Mouse (Mus musculus) spleen, embryonic (tissue): ENCODE measurements around the gene Cfap97d1.

Experiments
- CTCF ChIA-PET: fragments of 350-600 bp; sonication (Branson Sonifier 250); formaldehyde crosslinking; loops from one replicate; lab custom pipeline; 2022; lab: Charles Lee

Cfap97d1 gene

DNA sequence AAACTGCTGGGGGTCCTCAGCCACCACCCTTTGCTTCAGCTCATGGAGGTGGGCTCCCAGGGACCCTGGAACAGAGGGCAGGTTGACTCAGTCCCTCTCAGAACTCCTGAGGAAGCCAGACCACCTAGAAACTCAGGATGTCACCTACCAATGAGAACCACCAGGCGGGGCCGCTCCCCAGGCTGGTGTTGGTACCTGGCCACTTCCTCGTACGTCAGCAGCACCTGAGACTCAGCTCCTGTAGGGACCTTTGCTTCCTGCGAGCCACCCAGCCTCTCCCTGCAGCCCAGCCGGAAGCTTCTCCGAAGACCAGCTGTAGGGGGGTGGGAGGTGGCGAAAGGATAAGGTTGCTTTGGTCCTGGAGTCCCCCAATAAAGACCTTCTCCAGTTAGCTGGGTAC lies 24.3 kb downstream of the Cfap97d1 start:
- CTCF ChIA-PET: no interaction called here

DNA sequence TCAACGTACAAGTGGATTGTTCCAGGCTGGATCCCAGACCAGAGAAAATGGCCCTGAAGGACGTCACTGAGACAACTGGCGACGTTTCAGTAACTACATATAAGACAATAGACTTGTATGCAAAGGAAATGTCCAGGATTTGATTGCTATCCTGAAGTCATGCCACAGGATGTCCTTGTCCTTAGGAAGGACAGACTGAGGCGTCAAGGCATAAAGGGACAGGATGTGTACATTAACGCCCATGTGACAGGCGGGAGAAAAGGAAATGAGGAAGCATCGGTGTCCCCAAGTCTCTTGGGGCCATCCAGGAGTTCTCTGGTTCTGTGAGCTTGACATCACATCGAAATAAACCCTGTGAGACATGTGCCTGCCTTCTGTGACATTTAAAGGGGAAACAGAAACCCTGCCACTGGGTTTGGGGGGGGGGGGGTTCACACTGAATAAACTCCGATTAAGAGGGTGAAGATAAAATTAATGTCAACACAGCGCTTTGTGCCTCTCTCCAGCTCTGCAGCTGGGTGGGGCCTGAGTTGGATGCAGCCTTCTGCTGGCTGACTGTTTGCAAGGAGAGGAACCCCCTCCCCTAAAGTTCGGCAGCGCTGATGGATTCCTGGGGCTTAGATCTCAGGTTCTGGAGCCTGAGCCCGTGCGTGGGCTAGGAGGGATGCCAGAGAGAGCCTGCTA lies 25.0 kb downstream of the Cfap97d1 start:
- CTCF ChIA-PET: no interaction called here

DNA sequence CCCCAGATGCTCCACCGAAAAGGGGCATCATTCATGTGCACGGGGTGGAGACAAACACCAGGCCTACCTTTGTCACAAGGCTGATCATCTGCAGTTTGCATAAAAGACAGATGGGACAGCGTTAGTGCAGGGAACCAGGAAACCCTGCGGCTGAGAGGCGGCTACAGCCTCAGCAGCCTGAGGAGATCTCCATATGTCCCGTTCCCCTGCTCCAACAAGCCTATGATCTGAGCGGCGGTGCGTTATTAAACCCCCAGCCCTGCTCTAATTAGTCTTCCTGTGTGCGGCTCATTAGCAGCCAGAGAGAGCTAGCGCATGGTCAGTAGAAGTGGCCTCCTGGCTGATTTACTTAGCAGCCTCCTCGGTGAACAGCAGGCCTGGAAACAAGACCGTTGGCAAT lies 26.1 kb downstream of the Cfap97d1 start:
- CTCF ChIA-PET: no interaction called here

DNA sequence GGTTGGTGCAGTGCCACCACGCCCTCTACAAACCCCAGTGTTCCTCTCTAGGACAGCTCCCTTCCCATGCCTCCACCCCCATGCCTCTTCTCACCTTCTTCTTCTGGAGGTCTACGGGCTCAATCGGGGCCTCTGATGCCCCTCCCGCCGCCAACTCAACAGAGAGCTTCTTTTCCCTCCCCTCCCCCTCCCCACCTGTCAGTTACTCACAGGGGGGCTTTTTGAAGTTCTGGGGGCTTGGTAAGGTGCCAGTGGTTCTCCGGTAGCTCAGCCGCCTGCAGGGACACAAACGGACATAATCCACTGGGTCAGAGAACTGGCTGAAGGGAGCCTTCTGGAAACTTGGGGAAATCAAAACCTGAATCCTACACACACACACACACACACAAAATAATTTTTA lies 27.4 kb downstream of the Cfap97d1 start:
- CTCF ChIA-PET: no interaction called here

DNA sequence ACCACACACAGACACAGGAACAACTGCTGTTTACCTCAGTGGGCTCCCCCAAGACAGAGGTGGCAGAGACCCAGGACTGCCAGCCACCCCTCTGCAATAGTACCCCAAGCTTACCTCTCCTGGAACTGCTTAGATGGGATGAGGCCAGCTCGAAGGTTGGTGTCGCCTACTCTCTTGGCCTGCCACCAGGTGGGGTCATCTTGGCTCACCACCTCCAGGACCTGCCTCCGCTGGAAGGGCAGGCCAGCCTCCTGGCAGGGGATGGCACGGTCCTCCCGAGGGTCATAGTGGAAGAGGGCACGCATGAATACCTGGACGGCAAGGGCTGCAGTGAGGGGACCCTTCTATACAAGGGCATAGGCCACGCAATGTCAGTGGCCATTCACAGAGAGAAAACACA lies 29.1 kb downstream of the Cfap97d1 start:
- CTCF ChIA-PET: no interaction called here

DNA sequence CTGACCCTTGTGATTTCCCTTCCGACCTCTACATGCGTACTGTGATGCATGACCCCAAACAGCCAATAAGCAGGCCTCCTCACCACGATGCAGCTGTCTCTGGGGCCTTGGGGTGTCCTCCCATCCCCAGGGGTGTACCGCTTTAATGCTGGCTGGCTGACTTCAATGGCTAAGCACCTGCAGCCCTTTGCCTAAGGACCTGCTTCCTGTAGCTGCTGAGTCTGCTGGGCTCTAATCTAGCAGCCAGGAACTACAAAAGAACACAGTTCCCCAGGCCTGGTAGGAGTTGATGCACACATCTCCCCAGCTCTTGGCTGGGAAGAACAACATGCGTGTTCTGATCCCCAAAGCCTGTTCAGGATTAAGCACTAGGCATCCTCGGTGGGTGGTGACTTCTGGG lies 31.4 kb downstream of the Cfap97d1 start:
- CTCF ChIA-PET: no interaction called here

DNA sequence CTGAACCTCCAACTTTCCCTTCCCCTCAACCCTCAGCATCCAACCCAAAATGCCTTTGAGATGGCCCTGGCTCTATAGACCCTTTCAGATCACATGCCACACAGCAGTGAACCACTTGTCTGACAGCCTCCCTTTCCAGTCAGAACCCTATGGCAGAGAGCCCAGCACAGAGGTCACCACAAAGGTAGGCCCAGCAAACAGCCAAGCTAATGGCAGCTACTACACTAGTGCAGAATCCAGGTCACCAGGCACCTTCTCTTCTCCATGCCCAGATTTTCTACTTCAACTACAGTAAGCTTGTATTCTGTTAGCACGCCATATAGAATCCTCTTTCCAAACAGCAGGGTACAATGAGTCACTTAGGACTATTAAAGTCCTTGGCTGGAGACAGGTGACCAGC lies 32.1 kb downstream of the Cfap97d1 start:
- CTCF ChIA-PET: no interaction called here

DNA sequence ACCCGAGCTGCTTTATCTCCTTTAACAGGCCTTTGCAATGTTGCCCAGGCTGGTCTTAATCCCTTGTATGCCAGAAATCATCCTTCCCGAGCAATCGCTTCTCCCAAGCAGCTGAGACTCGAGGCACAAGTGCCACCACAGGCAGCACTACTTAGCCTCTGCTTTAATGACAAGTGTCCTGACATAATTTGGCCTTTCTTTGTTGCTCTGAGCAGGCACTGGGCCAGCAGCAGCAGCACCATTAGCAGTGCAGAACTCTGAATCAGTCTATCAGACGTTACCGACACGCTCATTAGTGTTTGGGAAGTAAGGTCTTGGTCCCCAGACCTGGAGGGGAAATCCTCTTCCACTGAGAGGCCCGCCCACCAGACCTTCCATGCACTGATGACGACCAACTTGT lies 35.7 kb downstream of the Cfap97d1 start:
- CTCF ChIA-PET: no interaction called here

DNA sequence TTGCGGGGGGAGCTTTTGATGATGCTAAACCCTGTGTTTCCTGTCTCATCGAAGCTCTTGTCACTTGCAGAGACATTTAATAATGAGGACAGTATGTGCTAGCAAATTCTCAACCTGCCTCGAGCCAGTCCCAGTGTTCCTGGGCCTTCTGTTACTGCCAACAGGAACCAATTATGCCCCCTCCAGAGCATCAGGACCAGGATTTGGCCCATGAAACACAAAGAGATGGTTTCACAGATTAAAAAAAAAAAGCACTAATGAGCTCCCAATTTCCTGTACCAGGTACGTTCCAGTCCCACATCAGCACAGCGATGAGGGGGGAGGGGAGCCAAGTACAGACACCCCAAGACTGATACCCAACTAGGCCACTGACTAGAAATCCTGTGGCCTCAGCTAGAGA lies 37.1 kb downstream of the Cfap97d1 start:
- CTCF ChIA-PET: no interaction called here

DNA sequence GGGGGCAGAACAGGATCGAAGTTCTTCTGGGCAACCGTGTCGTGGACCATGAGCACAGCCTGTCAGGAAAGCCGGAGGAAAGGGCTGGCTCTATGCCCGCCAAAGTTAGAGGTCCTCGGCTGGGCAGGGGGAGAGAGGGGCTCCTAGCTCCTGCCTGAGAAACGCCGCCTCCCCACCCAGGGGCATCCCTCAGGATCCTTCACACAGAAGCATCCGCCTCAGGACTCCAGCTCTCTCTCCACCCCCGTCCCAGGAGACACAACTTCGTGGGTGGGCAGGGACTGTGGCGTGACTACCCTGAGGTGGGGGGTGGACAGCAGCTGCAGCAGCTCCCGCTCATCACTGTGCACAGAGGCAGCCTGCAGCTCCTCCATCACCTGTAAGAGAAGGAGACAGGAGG lies 39.3 kb downstream of the Cfap97d1 start:
- CTCF ChIA-PET: no interaction called here

DNA sequence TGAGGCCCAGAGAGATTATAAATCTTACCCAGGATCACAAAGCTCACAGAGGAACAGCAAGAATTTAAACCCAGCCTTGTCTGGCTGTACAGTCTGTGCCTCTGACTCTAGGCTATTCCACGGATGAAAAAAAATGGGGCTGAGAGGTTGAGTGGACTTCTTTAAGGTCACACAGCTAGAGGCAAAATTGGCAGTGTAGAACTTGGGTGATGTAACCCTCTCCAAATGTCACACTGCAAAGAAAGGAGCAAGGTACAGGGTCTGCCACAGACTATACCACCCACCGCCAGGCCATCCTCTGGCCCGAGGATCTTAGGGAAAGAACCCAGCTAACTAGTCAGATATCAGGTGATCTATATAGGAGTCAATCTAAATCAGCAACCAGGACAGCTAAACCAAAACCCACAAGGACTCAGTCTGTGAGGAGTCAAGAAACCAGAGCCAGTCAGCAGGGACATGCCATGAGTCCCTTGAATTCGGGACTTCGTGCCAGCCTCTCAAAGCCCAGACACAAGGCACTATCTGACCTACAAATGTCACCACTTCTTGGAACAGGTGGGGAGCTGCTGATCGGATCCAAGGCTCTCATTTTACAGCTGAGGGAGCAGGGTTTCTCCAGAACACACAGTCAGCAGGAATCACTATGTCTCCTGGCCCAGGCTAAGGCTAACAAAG lies 40.1 kb downstream of the Cfap97d1 start:
- CTCF ChIA-PET: no interaction called here

DNA sequence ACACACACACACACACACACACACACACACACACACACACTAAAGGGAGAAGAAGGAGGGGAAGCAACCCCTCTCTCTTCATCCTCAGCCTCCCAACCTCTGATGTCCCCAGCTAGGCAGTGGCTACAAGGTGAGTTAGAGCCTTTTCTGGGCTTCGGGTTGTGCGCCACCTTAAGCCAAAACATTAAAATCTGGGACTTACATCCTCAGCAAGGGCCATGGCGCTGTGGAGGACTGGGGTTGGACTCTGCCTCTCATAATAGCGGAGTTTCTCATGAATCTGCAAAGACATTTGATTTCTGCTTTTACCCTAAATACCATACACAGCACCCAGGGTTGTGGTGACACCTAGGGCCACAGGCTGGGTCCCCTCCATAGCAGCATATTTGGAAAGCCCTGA lies 40.8 kb downstream of the Cfap97d1 start:
- CTCF ChIA-PET: no interaction called here

DNA sequence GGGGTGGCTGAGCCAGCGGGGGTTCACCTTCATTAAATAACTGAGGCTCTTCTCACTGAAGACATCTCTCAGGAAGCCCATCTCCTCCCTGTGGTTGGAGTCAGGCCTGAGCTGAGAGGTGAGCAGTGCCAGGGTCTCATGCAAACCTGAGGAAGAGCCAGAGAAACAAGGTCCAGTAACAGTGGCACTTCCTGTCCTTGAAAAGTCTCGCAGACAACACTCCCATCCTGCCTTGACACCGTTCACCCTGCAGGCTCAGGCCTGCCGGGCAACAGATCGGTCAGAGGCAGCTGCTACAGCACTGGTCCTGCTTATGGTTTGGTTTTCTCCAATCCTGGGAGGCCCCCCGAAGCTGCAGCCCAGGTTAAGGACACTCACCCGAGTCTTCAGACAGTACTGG lies 41.3 kb downstream of the Cfap97d1 start:
- CTCF ChIA-PET: no interaction called here

DNA sequence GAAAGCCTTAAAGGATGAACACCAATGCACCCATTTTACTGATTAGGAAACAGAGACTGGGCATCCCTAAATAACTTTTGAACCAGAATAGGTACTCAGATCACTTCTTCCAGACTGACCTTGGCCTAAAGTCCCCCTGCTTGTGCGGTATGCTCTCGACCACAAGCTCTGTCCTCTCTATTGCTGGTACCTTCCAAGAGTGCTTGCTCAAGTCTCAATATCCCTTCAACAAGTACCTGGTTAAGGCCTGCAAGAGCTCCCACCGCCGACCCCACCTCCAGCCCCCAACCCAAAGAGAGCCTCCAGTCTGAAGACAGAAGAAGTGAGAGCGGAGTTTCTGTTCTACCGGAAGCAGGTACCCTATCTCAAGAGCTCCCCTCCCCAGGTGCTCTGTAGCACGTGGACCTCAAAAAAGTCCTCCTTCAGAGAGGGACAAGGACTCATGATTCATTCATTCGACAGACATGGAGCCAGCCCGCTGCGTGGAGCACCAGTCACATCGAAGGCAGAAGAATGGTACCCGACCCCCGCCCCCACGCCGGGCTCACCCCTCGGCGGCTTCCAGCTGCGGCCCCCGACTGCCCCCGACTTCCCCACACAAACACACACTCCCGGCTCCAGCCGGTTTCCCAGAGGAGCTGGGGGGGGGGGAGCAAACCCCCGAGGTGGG lies 42.0 kb downstream of the Cfap97d1 start:
- CTCF ChIA-PET: no interaction called here

DNA sequence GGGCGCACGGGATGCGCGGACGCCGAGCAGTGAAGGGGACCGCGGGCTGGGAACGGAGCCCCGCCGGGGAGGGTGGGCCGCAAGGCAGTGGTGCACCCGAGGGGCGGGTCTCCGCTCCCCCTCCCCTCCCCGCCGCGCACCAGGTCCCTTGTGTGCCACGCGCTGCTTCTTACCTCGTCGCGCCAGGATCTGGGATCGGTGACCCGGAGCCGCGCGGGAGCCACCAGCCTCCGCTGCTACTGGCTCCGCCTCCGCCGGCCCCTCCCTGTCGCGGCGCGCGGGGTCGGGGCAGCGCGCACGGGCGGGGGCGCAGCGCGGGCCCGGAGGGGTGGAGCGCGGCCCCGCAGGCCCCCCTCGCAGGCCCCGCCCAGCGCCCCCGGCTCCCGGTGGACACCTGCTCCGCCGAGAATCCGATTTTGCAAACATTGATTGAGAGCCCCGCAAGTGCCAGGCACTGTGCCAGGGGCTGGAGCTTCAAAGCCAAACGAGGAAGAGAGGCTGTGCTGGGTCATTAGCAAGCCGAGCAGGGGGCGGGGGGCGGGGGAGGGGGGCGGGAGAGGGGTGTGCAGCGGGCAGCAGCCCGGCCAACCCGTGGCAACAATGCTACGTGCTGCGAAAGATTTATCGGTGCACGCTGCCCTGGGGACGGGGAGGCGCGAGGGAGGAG lies 42.7 kb downstream of the Cfap97d1 start:
- CTCF ChIA-PET: no interaction called here

DNA sequence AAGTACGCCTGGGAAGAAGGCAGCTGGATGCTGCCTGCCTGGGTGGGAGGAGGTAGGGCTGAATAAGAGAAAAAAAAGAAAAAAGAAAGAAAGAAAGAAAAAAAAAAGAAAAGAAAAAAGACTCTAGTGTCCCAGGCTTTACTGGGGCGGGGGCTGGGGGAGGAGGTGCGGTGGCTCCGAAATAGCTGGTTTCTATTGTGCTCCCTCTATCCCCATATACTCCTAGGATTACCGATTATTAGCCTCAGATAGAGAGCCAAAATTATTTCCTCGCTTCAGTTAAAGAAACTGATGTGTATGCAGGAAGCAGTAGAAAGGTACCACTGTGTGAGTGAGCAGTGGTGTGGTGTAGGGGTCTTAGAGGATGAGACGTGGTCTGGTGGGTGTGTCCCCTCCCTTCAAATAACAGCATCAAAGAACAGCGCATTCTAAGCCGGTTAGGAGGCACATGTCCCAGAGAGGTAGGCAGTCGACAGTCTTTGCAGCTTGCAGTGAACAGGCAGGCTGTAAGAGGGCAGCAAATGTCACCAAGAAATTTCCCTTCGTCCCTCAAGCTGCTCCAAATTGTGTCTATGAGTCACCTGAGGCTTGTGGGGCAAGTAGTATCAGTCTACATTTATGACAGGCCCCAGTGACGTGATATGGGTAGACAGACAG lies 43.4 kb downstream of the Cfap97d1 start:
- CTCF ChIA-PET: no interaction called here

DNA sequence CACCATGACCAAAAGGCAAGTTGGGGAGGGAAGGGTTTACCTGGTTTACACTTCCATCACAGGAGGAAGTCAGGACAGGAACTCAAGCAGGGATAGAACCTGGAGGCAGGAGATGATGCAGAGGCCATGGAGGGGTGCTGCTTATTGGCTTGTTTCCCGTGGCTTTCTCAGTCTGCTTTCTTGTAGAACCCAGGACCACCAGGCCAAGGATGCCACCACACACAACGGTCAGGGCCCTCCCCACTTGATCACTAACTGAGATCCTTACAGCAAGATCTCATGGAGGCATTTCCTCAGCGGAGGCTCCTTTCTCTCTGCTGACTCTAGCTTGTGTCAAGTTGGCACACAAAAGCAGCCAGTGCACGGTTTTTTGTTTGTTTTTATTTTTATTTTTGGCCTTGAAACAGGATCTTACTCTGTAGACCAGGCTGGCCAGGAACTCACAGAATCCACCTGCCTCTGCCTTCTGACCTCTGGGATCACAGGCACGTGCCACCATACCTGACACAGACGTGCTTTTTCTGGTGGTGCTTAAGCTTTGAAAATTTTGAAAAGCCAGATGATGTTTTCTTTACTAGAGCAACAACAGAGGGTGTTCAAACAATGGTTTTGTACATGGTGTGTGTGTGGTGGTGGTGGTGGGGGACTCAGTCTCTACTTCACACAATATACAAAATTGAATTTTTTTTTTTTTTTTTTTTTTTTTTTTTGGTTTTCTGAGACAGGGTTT lies 44.2 kb downstream of the Cfap97d1 start, which contains the start of gene Mpp3:
TSS of gene Mpp3 (minus strand) at position 375 of the 730 bp plus-strand sequence.
- CTCF ChIA-PET: no interaction called here

DNA sequence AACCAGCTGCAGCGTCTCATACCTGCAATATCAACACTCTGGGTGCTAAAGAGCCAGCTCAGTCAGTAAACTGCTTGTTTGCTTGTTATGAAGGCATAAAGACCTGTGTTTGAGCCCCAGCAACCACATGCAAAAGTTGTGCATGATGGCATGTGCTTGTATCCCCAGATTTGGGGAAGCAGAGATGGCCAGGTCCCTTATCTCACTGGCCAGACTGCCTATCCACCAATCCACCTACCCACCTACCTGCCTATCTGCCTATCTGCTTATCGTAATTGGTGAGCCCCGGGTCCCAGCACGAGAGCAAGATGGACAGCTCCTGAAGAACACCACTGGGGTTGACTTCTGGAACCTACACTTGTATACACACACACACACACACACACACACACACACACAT lies 45.2 kb downstream of the Cfap97d1 start:
- CTCF ChIA-PET: no interaction called here

DNA sequence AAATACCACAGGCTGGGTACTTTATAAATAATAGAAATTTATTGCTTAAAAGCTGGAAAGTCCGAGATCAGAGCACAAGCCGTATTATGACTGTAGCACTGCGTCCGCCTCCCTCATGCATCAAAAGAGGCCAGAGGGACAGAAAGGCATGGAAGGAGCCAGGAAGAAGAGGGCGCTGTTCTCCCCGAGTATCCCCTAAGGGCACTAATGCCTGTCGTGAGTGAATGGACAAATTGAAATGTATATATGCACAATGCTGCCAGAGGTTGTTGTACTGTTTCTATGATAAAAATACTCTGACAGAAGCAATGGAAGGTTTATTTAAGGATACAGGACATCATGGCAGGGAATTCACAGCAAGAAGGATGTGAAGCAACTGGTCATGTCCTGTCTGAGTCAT lies 45.9 kb downstream of the Cfap97d1 start:
- CTCF ChIA-PET: no interaction called here

DNA sequence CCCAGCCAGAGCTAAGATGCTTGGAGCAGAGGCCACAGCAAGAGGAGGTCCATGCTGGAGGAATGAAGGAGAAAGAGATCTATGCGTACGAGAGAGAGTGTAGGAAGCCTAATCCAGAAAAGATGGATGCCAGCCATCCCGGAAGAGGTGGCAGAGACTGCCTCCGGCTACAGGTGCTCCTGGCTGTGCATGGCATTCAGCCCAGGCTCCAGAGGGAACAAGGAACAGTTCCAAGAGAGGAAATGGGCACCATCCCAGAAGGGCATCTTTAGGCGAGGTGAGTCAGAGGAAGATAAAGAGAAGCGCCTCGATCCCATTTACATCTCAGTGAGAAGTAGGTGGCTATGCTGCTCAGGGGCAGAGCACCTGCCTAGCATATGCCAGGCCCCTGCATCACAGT lies 47.1 kb downstream of the Cfap97d1 start:
- CTCF ChIA-PET: no interaction called here

DNA sequence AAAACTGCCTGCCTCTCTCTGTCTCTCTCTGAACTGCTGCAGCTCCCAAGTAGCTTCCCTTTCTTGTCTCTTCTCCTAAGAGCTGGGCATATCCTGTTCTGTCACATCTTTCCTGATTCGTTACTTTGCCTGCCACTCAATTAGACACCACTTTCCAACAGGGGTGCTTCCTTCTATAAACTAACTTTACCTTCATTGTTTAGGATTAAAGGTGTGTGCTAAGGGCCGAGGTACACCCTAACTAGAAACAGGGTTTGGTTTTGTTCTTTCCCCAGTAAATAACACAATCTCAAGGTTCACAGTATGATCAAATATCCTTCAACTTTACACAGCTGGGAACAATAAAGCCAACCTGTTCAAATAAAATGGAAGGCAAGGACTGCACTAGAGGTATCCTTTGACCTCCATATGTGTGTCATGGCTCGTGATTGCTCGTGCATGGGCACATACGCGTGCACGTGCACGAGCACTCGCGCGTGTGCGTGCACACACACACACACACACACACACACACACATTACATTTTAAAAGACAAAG lies 49.0 kb downstream of the Cfap97d1 start:
- CTCF ChIA-PET: no interaction called here
